Mouse (Mus musculus): ENCODE data around the gene Gm20696.

- TF ChIP-seq GATA1 (IDR thresholded peaks at IDR 0.05; ENCODE audit: low read length) (no peak), TAL1 (IDR thresholded peaks at IDR 0.05; ENCODE audit: low read length) (no peak)
These were observed 47.1 kb downstream of the Gm20696 start for GRCm38 (mm10) chr6:99619466-99619865.
